Mouse (Mus musculus): Measurements from ENCODE around the gene Pth1r. TPM values are rescaled to one million over a fixed set of nuclear protein-coding genes. Genes with fewer than 3 reads are reported as not detected.

Pth1r gene
- polyA plus RNA-seq, 1 experiment = 0.34 TPM

DNA sequence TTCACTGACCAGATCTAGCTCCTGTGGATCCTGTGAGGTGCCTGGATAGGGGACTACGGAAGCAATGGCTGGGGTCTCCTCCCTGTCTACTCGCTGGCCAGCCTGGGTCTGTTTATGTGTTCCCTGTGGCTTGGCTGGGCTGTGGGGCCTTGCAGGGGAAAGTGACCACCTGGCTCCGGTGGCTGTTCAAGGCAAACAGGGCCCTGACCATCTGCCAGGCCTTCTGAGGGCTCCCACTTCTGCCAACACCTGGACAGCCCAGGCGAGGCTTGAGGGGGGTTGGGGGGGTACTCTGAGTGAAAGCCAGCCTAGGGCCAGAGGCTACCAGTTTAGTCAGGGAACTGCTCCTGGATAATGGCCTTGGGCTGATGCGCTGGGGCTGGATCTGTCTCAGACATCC is 27.0 kb downstream of the Pth1r start:
- no peaks in the 10 kb centered on the region for H3K4me1 ChIP-seq (ENCODE audit: control insufficient read depth, insufficient read depth, low read length)
- H3K27ac ChIP-seq (ENCODE audit: insufficient read depth, low read depth, low read length) = no peak overlapping the region
- TF ChIP-seq POLR2A (IDR thresholded peaks at IDR 0.05; ENCODE audit: borderline replicate concordance, low read depth, low read length) (no peak), CTCF (IDR thresholded peaks at IDR 0.05; ENCODE audit: low read depth, low read length) (no peak)

DNA sequence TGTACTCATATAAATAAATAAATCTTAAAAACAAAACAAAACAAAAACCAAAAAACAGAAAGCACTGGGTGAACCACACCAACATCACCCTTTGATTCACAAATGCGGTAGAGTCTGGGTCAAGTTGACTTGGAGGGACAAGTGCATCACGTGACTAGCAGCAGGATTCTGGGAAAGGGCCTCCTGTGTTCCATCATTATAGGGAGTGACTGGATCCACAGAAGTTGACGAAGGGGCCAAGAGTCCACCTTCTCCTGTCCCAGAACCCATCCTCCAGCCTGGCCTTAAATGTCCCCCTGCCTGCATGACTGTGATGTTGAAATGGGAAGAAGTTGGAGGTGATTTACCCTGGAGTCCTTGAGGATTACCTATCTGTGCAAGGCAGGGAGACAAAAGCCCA is 28.1 kb downstream of the Pth1r start:
- Histone ChIP-seq H3K27ac (ENCODE audit: insufficient read depth, low read depth, low read length) (no peak overlapping the region), H3K4me1 (ENCODE audit: control insufficient read depth, insufficient read depth, low read length) (no peaks in the 10 kb centered on the region), H3K4me3 (ENCODE audit: insufficient read depth, low read length) (no peak overlapping the region)
- no peak for TF ChIP-seq CTCF (IDR thresholded peaks at IDR 0.05; ENCODE audit: low read depth, low read length)
- no peak for TF ChIP-seq POLR2A (IDR thresholded peaks at IDR 0.05; ENCODE audit: borderline replicate concordance, low read depth, low read length)

More for the DNA sequence above, 27.0 kb downstream of the Pth1r start:
- no peak overlapping the region for H3K4me3 ChIP-seq (ENCODE audit: insufficient read depth, low read length)

DNA sequence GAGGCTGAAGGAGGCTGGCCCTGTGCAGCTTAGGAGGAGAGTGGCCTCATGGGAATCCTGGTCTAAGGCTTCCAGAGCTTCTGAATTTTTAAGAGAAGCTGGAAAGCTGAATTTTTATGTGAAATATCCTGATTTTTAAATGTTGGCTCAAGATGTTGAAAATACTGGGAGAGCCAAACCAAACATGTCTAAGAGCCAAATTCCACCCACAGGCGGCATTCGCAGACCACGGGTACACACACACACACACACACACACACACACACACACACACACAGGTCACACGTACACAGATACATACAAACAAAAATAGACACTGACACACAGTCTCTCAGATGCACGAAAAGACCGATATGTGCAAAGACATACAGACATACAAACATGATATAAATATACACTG is 28.9 kb downstream of the Pth1r start:
- Histone ChIP-seq H3K4me3 (ENCODE audit: insufficient read depth, low read length) (no peak overlapping the region), H3K4me1 (ENCODE audit: control insufficient read depth, insufficient read depth, low read length) (no peaks in the 10 kb centered on the region), H3K27ac (ENCODE audit: insufficient read depth, low read depth, low read length) (no peak overlapping the region)
- TF ChIP-seq POLR2A (IDR thresholded peaks at IDR 0.05; ENCODE audit: borderline replicate concordance, low read depth, low read length) = no peak
- no peak for TF ChIP-seq CTCF (IDR thresholded peaks at IDR 0.05; ENCODE audit: low read depth, low read length)

DNA sequence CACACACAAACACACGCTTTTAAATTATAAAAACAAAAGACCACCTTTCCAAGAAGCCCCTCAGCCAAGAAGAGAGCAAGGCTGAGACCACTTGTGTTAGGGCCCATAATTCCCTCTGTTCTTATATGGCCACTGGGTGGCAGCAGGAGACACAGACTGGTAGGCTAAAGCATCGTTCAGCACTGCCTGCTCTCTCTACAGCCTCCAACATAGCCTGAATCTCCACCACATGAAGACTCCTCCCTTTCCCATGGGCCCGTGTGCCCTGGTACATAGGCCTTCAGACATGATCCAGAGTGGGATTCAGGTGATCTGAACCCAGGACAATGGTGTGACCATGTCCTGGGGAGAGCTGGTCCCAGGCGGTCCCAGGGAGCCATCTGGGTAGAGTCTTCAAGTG is 30.2 kb downstream of the Pth1r start:
- no peak overlapping the region for H3K27ac ChIP-seq (ENCODE audit: insufficient read depth, low read depth, low read length)
- TF ChIP-seq POLR2A (IDR thresholded peaks at IDR 0.05; ENCODE audit: borderline replicate concordance, low read depth, low read length) (no peak), CTCF (IDR thresholded peaks at IDR 0.05; ENCODE audit: low read depth, low read length) (no peak)
- no peak overlapping the region for H3K4me3 ChIP-seq (ENCODE audit: insufficient read depth, low read length)
- no peaks in the 10 kb centered on the region for H3K4me1 ChIP-seq (ENCODE audit: control insufficient read depth, insufficient read depth, low read length)

DNA sequence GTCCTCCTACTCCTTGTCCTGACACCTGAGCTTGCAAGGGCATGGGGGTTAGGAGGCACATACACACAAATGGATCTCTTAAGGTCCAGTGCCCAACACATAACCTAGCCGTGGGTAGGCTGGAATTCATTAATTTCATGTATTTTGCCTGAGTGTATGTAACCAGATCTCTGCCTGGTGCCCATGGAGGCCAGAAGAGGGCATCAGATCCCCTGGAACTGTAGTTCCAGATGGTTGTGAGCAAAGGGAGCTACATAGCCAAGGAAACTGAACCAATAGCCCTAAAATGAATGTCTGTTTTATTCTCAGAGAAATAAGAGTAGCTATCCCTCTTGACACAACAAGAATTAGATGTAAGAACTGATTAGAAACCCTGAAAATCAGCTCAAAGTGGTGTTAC is 31.5 kb downstream of the Pth1r start:
- no peak overlapping the region for H3K4me3 ChIP-seq (ENCODE audit: insufficient read depth, low read length)
- H3K4me1 ChIP-seq (ENCODE audit: control insufficient read depth, insufficient read depth, low read length) = peaks cover 4% of the 10 kb centered on the region
- no peak; the same call in 1 of the 2 replicates for TF ChIP-seq CTCF (IDR thresholded peaks at IDR 0.05; ENCODE audit: low read depth, low read length)
- TF ChIP-seq POLR2A (IDR thresholded peaks at IDR 0.05; ENCODE audit: borderline replicate concordance, low read depth, low read length) = no peak
- H3K27ac ChIP-seq (ENCODE audit: insufficient read depth, low read depth, low read length) = no peak overlapping the region

DNA sequence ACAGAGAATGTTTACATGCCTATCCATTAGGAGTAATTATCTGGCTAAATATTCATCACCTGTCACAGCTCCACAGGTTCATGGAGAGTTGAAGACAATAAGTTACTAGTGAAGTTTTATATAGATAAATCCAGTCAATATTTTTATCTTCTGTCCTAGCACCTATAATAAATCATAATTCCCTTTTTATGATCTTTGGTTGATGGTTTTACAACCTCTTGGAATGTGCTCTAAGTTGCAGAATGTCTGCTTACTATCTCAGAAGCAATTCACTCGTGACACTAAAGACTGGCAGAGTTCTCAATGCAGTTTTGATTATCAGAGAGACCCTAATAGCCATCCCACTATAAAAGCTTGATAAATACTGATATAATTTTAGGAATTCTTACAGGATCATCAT is 33.6 kb downstream of the Pth1r start:
- no peak for TF ChIP-seq POLR2A (IDR thresholded peaks at IDR 0.05; ENCODE audit: borderline replicate concordance, low read depth, low read length)
- TF ChIP-seq CTCF (IDR thresholded peaks at IDR 0.05; ENCODE audit: low read depth, low read length) = no peak
- no peak overlapping the region for H3K4me3 ChIP-seq (ENCODE audit: insufficient read depth, low read length)

DNA sequence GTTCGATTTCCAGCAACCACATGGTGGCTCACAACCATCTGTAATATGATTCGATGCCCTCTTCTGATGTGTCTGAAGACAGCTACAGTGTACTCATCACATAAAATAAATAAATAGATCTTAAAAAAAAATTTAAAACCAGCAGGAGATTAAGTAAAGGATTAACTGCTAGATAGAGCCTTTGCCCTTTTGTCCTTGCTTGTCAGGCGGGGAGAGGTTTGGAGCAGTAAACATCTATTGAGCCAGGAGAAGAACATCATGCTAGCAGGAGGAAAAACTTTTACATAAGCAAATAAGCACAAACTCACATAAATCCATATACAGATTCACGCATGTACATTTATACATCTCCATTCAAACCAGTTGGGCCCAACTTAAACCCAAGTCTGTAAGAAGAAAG is 34.4 kb downstream of the Pth1r start:
- H3K27ac ChIP-seq (ENCODE audit: insufficient read depth, low read depth, low read length) = no peak overlapping the region
- H3K4me1 ChIP-seq (ENCODE audit: control insufficient read depth, insufficient read depth, low read length) = peaks cover 11% of the 10 kb centered on the region
- no peak overlapping the region for H3K4me3 ChIP-seq (ENCODE audit: insufficient read depth, low read length)
- TF ChIP-seq POLR2A (IDR thresholded peaks at IDR 0.05; ENCODE audit: borderline replicate concordance, low read depth, low read length) (no peak), CTCF (IDR thresholded peaks at IDR 0.05; ENCODE audit: low read depth, low read length) (no peak)

More for the DNA sequence above, 33.6 kb downstream of the Pth1r start:
- Histone ChIP-seq H3K27ac (ENCODE audit: insufficient read depth, low read depth, low read length) (no peak overlapping the region), H3K4me1 (ENCODE audit: control insufficient read depth, insufficient read depth, low read length) (peaks cover 10% of the 10 kb centered on the region)

DNA sequence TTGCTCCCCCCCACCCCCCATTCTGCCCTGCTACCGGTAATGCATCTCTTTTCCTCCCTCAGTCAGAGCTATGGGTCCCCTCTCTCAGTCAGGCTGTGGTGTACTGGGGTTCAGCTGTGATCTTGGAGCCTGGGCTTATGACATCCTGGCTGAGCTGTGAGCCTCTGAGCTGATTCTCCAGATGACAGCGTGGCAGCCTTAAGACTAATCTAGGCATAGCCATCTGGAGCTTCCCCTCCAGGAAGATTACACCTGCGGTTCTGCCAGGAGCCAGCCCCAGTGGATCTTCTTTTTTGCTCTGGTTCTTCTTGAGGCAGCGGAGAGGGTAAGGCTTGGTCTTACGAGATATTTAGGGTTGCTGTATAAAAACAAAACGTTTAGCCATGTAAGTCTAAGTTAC is 34.9 kb downstream of the Pth1r start:
- Histone ChIP-seq H3K4me3 (ENCODE audit: insufficient read depth, low read length) (no peak overlapping the region), H3K4me1 (ENCODE audit: control insufficient read depth, insufficient read depth, low read length) (peaks cover 17% of the 10 kb centered on the region), H3K27ac (ENCODE audit: insufficient read depth, low read depth, low read length) (no peak overlapping the region)
- TF ChIP-seq CTCF (IDR thresholded peaks at IDR 0.05; ENCODE audit: low read depth, low read length) (no peak), POLR2A (IDR thresholded peaks at IDR 0.05; ENCODE audit: borderline replicate concordance, low read depth, low read length) (no peak)

DNA sequence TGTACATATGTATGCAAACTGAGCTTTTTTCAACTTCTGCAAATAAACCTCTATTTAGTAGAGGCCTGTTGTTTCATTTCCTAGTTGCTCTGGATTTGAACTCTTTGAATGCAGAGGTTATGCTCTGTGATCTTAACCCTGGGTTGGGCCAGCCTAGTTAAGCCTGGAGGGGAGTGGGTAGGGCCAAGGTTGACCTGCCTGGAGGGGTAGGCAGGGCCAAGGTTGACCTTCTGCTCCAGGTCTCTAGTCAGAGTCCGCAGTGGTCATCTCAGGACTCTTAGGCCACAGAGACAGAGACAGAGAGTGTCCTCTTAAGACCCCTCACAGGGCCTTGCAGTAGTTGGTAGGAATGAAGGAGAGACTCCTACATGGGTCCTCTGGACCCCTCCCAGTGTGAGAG is 35.4 kb downstream of the Pth1r start:
- TF ChIP-seq CTCF (IDR thresholded peaks at IDR 0.05; ENCODE audit: low read depth, low read length) = no peak
- TF ChIP-seq POLR2A (IDR thresholded peaks at IDR 0.05; ENCODE audit: borderline replicate concordance, low read depth, low read length) = no peak
- Histone ChIP-seq H3K27ac (ENCODE audit: insufficient read depth, low read depth, low read length) (no peak overlapping the region), H3K4me3 (ENCODE audit: insufficient read depth, low read length) (no peak overlapping the region), H3K4me1 (ENCODE audit: control insufficient read depth, insufficient read depth, low read length) (peaks cover 20% of the 10 kb centered on the region)

DNA sequence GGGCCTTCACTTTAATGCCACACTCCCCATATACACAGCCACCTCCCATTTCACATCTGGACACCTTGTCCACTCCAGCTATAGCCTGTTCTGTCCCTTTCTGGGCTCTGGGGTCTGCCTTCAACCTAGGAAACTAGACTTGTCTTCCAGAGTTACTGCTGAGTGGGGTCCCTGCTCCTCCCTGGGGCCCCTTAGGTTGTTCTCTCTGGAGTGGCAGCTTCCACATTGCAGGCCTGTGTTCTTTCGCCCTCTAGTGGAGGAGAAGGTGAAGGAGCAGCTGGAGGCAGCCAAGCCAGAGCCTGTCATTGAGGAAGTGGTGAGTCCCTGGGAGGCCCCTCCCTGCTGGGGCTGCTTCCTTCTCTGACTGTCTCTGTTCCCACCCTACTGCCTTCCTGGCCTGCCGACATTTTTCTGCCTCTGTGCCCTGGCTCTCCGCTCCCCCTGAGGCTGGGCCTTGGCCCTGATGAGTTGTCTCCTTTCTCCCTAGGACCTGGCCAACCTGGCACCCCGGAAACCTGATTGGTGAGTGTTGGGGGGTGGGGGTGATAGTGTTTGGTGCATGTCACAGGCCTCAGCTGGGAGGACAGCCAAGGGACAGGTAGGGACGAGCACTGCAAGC is 37.2 kb downstream of the Pth1r start:
- Histone ChIP-seq H3K4me1 (ENCODE audit: control insufficient read depth, insufficient read depth, low read length) (peaks cover 23% of the 10 kb centered on the region), H3K27ac (ENCODE audit: insufficient read depth, low read depth, low read length) (peak overlapping the region; percentile 14; the same call in 1 of the 2 replicates), H3K4me3 (ENCODE audit: insufficient read depth, low read length) (peak overlapping the region; percentile 63)
- TF ChIP-seq CTCF (IDR thresholded peaks at IDR 0.05; ENCODE audit: low read depth, low read length) (peak; percentile 60; the same call in 1 of the 2 replicates), POLR2A (IDR thresholded peaks at IDR 0.05; ENCODE audit: borderline replicate concordance, low read depth, low read length) (no peak)
